Mouse (Mus musculus): ENCODE measurements around the gene Ocm. TPM values are rescaled to one million over a fixed set of nuclear protein-coding genes. Genes with fewer than 3 reads are reported as not detected.

Gene Ocm
- polyA plus RNA-seq, 1 experiment: not detected

- peaks cover 5% of the 10 kb centered on the region; the same call in 1 of the 2 replicates for H3K4me1 ChIP-seq (ENCODE audit: control insufficient read depth, insufficient read depth, low read length)
- TF ChIP-seq POLR2A (IDR thresholded peaks at IDR 0.05; ENCODE audit: borderline replicate concordance, insufficient read depth, low read length) (no peak), CTCF (IDR thresholded peaks at IDR 0.05; ENCODE audit: borderline replicate concordance, insufficient read depth, low read depth, low read length) (no peak)
- H3K27me3 ChIP-seq (ENCODE audit: control insufficient read depth, insufficient read depth, low read length): no peaks in the 10 kb centered on the region
- 93% methylated on average over 2 of the region's 2 CpGs for WGBS
- DNase-seq: no peak
- no peak overlapping the region for H3K4me3 ChIP-seq (replicated peaks; ENCODE audit: insufficient read depth, low read depth, low read length)
- H3K27ac ChIP-seq (ENCODE audit: insufficient read depth, low read length): no peak overlapping the region
These were observed 44.1 kb downstream of the Ocm start for GRCm38 (mm10) chr5:143982361-143982760.

- peak in 1 of 2 experiments; percentile 18 for DNase-seq
- WGBS: 14% methylated on average over 9 of the region's 9 CpGs
These were observed 45.6 kb downstream of the Ocm start for GRCm38 (mm10) chr5:143980858-143981257.

GRCm38 (mm10) chr5:143976726-143977431 is 49.6 kb downstream of the Ocm start:
- Histone ChIP-seq H3K27me3 (ENCODE audit: control insufficient read depth, insufficient read depth, low read length) (no peaks in the 10 kb centered on the region), H3K4me1 (ENCODE audit: control insufficient read depth, insufficient read depth, low read length) (peaks cover 5% of the 10 kb centered on the region), H3K27ac (ENCODE audit: insufficient read depth, low read length) (no peak overlapping the region), H3K4me3 (replicated peaks; ENCODE audit: insufficient read depth, low read depth, low read length) (no peak overlapping the region)
- TF ChIP-seq CTCF (IDR thresholded peaks at IDR 0.05; ENCODE audit: borderline replicate concordance, insufficient read depth, low read depth, low read length): no peak
- TF ChIP-seq POLR2A (IDR thresholded peaks at IDR 0.05; ENCODE audit: borderline replicate concordance, insufficient read depth, low read length): no peak
- WGBS: 81% methylated on average over 16 of the region's 16 CpGs
- DNase-seq: no peak

More at GRCm38 (mm10) chr5:143980858-143981257, 45.6 kb downstream of the Ocm start:
- TF ChIP-seq CTCF (IDR thresholded peaks at IDR 0.05; ENCODE audit: borderline replicate concordance, insufficient read depth, low read depth, low read length) (no peak), POLR2A (IDR thresholded peaks at IDR 0.05; ENCODE audit: borderline replicate concordance, insufficient read depth, low read length) (no peak)
- H3K27ac ChIP-seq (ENCODE audit: insufficient read depth, low read length): no peak overlapping the region
- peaks cover 5% of the 10 kb centered on the region for H3K4me1 ChIP-seq (ENCODE audit: control insufficient read depth, insufficient read depth, low read length)
- H3K4me3 ChIP-seq (replicated peaks; ENCODE audit: insufficient read depth, low read depth, low read length): no peak overlapping the region
- no peaks in the 10 kb centered on the region for H3K27me3 ChIP-seq (ENCODE audit: control insufficient read depth, insufficient read depth, low read length)

- no peak for DNase-seq
- 89% methylated on average over 11 of the region's 11 CpGs for WGBS
These were observed 50.2 kb downstream of the Ocm start for GRCm38 (mm10) chr5:143976232-143976631.

GRCm38 (mm10) chr5:143975631-143975933 is 50.9 kb downstream of the Ocm start:
- H3K27ac ChIP-seq (ENCODE audit: insufficient read depth, low read length): no peak overlapping the region
- 30% methylated on average over 2 of the region's 2 CpGs for WGBS
- no peak for DNase-seq
- no peaks in the 10 kb centered on the region; the same call in 1 of the 2 replicates for H3K4me1 ChIP-seq (ENCODE audit: control insufficient read depth, insufficient read depth, low read length)
- TF ChIP-seq CTCF (IDR thresholded peaks at IDR 0.05; ENCODE audit: borderline replicate concordance, insufficient read depth, low read depth, low read length) (no peak), POLR2A (IDR thresholded peaks at IDR 0.05; ENCODE audit: borderline replicate concordance, insufficient read depth, low read length) (no peak)
- H3K27me3 ChIP-seq (ENCODE audit: control insufficient read depth, insufficient read depth, low read length): no peaks in the 10 kb centered on the region
- no peak overlapping the region for H3K4me3 ChIP-seq (replicated peaks; ENCODE audit: insufficient read depth, low read depth, low read length)

More at GRCm38 (mm10) chr5:143976232-143976631, 50.2 kb downstream of the Ocm start:
- no peak for TF ChIP-seq POLR2A (IDR thresholded peaks at IDR 0.05; ENCODE audit: borderline replicate concordance, insufficient read depth, low read length)
- TF ChIP-seq CTCF (IDR thresholded peaks at IDR 0.05; ENCODE audit: borderline replicate concordance, insufficient read depth, low read depth, low read length): no peak
- H3K4me3 ChIP-seq (replicated peaks; ENCODE audit: insufficient read depth, low read depth, low read length): no peak overlapping the region
- no peak overlapping the region for H3K27ac ChIP-seq (ENCODE audit: insufficient read depth, low read length)
- H3K4me1 ChIP-seq (ENCODE audit: control insufficient read depth, insufficient read depth, low read length): peaks cover 5% of the 10 kb centered on the region
- no peaks in the 10 kb centered on the region for H3K27me3 ChIP-seq (ENCODE audit: control insufficient read depth, insufficient read depth, low read length)

GRCm38 (mm10) chr5:143974931-143975630 is 51.4 kb downstream of the Ocm start:
- Histone ChIP-seq H3K27me3 (ENCODE audit: control insufficient read depth, insufficient read depth, low read length) (no peaks in the 10 kb centered on the region), H3K27ac (ENCODE audit: insufficient read depth, low read length) (no peak overlapping the region), H3K4me1 (ENCODE audit: control insufficient read depth, insufficient read depth, low read length) (no peaks in the 10 kb centered on the region; the same call in 1 of the 2 replicates), H3K4me3 (replicated peaks; ENCODE audit: insufficient read depth, low read depth, low read length) (no peak overlapping the region)
- WGBS: 47% methylated on average over 4 of the region's 4 CpGs
- no peak for TF ChIP-seq POLR2A (IDR thresholded peaks at IDR 0.05; ENCODE audit: borderline replicate concordance, insufficient read depth, low read length)
- peak; percentile 87 for TF ChIP-seq CTCF (IDR thresholded peaks at IDR 0.05; ENCODE audit: borderline replicate concordance, insufficient read depth, low read depth, low read length)
- DNase-seq: peak; percentile 50 to 57

- WGBS: 71% methylated on average over 3 of the region's 3 CpGs
- no peak for DNase-seq
- H3K4me3 ChIP-seq (replicated peaks; ENCODE audit: insufficient read depth, low read depth, low read length): no peak overlapping the region
- H3K27me3 ChIP-seq (ENCODE audit: control insufficient read depth, insufficient read depth, low read length): no peaks in the 10 kb centered on the region
- H3K4me1 ChIP-seq (ENCODE audit: control insufficient read depth, insufficient read depth, low read length): no peaks in the 10 kb centered on the region; the same call in 1 of the 2 replicates
- H3K27ac ChIP-seq (ENCODE audit: insufficient read depth, low read length): no peak overlapping the region
- no peak for TF ChIP-seq CTCF (IDR thresholded peaks at IDR 0.05; ENCODE audit: borderline replicate concordance, insufficient read depth, low read depth, low read length)
- TF ChIP-seq POLR2A (IDR thresholded peaks at IDR 0.05; ENCODE audit: borderline replicate concordance, insufficient read depth, low read length): no peak
These were observed 53.8 kb downstream of the Ocm start for GRCm38 (mm10) chr5:143972628-143973027.

Other genes starting within 250 kb of the Ocm start
- 40.5 and 40.9 TPM in 2 replicates for gene Eif2ak1, start 208.9 kb downstream of the Ocm start, polyA plus RNA-seq (2012; rRNA removed)
- gene Ankrd61, start 129.0 kb downstream of the Ocm start, polyA plus RNA-seq (2012; rRNA removed): 0.29 and 0.44 TPM in 2 replicates
- 50.2 and 55.4 TPM in 2 replicates for gene Aimp2, start 116.8 kb downstream of the Ocm start, polyA plus RNA-seq (2012; rRNA removed)
- 17.2 and 18.5 TPM in 2 replicates for gene Pms2, start 116.7 kb downstream of the Ocm start, polyA plus RNA-seq (2012; rRNA removed)
- 3.3 and 3.4 TPM in 2 replicates for gene Gm42421, start 98.5 kb downstream of the Ocm start, polyA plus RNA-seq (2012; rRNA removed)
- 11.7 and 12.9 TPM in 2 replicates for gene Rsph10b, start 93.6 kb downstream of the Ocm start, polyA plus RNA-seq (2012; rRNA removed)
- gene Ccz1, start 11.8 kb downstream of the Ocm start, polyA plus RNA-seq (2012; rRNA removed): 42.6 and 45.6 TPM in 2 replicates
- 37.9 and 38.8 TPM in 2 replicates for gene Lmtk2, start 73.8 kb upstream of the Ocm start, polyA plus RNA-seq (2012; rRNA removed)
- gene Bhlha15, start 163.6 kb upstream of the Ocm start, polyA plus RNA-seq (2012; rRNA removed): 0.14 and 0.15 TPM in 2 replicates
- 164 and 182 TPM in 2 replicates for gene Tecpr1, start 196.9 kb upstream of the Ocm start, polyA plus RNA-seq (2012; rRNA removed)
- gene Bri3, start 217.8 kb upstream of the Ocm start, polyA plus RNA-seq (2012; rRNA removed): 70.5 and 72.5 TPM in 2 replicates

Data from cerebellum, adult 2 months (tissue).